Mouse (Mus musculus) embryonic facial prominence, embryonic 13.5 days (tissue): ENCODE measurements at regions not wholly inside any gene's neighbourhood (a gene's known extent, or its start where the extent isn't known, plus 50 kb on each side); places are given as distances from the start of the nearest gene placed in this dataset.

Experiments
- ATAC-seq: fragments of 200-750 bp; cut with Nextera tagmentation; 2 replicates; pipeline ENCODE4 v1.8.0; 2017; ENCODE audit warnings: low read depth; ENCODE audit not compliant: insufficient number of reproducible peaks, insufficient read depth, low FRiP score, low TSS enrichment
- H3K27ac ChIP-seq: fragments of 300-500 bp; sonication (generic); 2 replicates; pipeline ENCODE4 v1.5.1; 2015; ENCODE audit warnings: moderate library complexity, mild to moderate bottlenecking, inconsistent platforms
- H3K27me3 ChIP-seq: fragments of 300-500 bp; sonication (generic); 2 replicates; pipeline ENCODE4 v1.6.1; 2015; ENCODE audit warnings: mild to moderate bottlenecking, inconsistent platforms
- H3K36me3 ChIP-seq: fragments of 300-500 bp; sonication (generic); 2 replicates; pipeline ENCODE4 v1.6.1; 2015; ENCODE audit warnings: mild to moderate bottlenecking, inconsistent platforms
- H3K4me1 ChIP-seq: fragments of 300-500 bp; sonication (generic); 2 replicates; pipeline ENCODE4 v1.6.1; 2015; ENCODE audit warnings: inconsistent platforms
- H3K4me2 ChIP-seq: fragments of 300-500 bp; sonication (generic); 2 replicates; pipeline ENCODE4 v1.6.1; 2015; ENCODE audit warnings: moderate library complexity, mild to moderate bottlenecking, inconsistent platforms
- H3K4me3 ChIP-seq: fragments of 300-500 bp; sonication (generic); 2 replicates; pipeline ENCODE4 v1.5.1; 2015; ENCODE audit warnings: mild to moderate bottlenecking, inconsistent platforms
- H3K9ac ChIP-seq: fragments of 300-500 bp; sonication (generic); 2 replicates; pipeline ENCODE4 v1.6.1; 2015; ENCODE audit warnings: mild to moderate bottlenecking, inconsistent platforms
- H3K9me3 ChIP-seq: fragments of 300-500 bp; sonication (generic); 2 replicates; pipeline ENCODE4 v1.6.1; 2016; ENCODE audit warnings: inconsistent platforms
- WGBS: fragments of 180-500 bp; shearing (Covaris S2); methylation state at CpG from one replicate; pipeline ENCODE4 v1.1.7; 2015; ENCODE audit warnings: mixed read lengths; 5-methylcytosine and 5-hydroxymethylcytosine counted together

GRCm38 (mm10) chr13:44174236-44174635 is 389.7 kb downstream of the Cd83 start:
- WGBS: 93% methylated on average over 2 of the region's 2 CpGs
- no peaks in the 10 kb centered on the region for H3K27me3 ChIP-seq
- H3K4me1 ChIP-seq: peaks cover 20% of the 10 kb centered on the region
- H3K4me3 ChIP-seq: no peak overlapping the region
- no peaks in the 10 kb centered on the region for H3K36me3 ChIP-seq
- no peaks in the 10 kb centered on the region for H3K9me3 ChIP-seq
- ATAC-seq: no peak
- H3K27ac ChIP-seq: no peak overlapping the region
- H3K4me2 ChIP-seq: no peak overlapping the region
- no peak overlapping the region for H3K9ac ChIP-seq

DNA sequence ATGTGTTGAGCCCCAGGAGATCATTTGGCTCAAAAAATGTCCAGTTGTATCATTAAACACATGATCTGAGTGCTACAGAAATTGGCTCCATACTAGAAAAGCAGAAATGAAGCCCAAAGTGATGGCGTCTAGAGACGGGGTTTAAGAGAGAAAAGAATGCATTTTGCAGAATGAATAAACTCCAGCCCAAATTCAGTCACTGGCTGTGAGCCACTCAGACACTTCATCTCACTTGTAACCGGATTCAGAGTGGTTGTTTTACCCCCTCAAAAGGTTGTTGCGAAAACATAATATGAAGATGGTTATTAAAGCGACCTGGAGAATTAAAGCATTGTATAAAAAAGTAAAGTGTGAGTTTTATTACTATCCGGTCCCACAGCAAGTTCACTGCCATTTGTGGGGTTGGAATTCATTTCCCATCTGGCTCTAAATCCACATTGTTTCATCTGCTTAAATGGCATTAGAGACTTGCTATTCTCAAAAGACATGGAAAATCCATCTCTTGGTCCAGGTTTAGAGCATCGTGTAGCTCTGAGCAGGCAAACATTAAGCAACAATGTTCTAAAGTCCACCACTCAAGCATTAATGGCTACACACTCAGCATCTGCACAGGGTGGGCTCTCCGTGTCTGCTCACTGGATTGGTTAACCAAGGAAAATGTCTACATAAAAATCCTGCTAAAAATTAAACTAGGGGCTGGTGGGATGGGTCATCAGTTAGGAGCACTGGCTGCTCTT is 390.9 kb downstream of the Cd83 start:
- Histone ChIP-seq H3K4me3 (no peak overlapping the region), H3K4me1 (peaks cover 20% of the 10 kb centered on the region), H3K9me3 (no peaks in the 10 kb centered on the region), H3K27me3 (no peaks in the 10 kb centered on the region), H3K4me2 (no peak overlapping the region), H3K36me3 (no peaks in the 10 kb centered on the region), H3K9ac (no peak overlapping the region), H3K27ac (no peak overlapping the region)
- ATAC-seq: no peak
- 65% methylated on average over 8 of the region's 8 CpGs for WGBS

DNA sequence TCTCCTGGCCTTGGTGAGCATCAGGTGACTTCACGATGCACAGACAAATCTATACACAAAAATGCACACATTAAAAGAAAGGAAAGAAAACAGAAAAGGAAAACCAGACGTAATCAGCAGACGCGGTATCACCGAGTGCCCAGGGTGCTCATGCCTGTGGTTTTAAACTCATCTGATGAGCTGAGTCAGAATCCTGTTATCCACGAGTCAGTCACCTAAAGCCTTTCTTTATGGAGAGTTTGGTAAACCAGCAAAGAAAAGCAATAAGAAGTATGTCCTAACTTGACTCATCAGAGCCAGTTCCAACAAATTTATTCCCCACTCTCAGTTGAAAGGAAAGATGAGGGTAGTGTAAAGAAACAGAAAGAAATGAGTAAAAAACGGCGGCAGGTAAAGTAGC is 391.5 kb downstream of the Cd83 start:
- Histone ChIP-seq H3K36me3 (no peaks in the 10 kb centered on the region), H3K27me3 (no peaks in the 10 kb centered on the region), H3K4me3 (no peak overlapping the region), H3K9me3 (no peaks in the 10 kb centered on the region), H3K9ac (no peak overlapping the region), H3K4me2 (no peak overlapping the region), H3K27ac (no peak overlapping the region), H3K4me1 (peaks cover 20% of the 10 kb centered on the region)
- WGBS: 71% methylated on average over 8 of the region's 8 CpGs
- ATAC-seq: no peak

GRCm38 (mm10) chr13:44178006-44178405 is 393.4 kb downstream of the Cd83 start:
- Histone ChIP-seq H3K36me3 (no peaks in the 10 kb centered on the region), H3K4me1 (peaks cover 20% of the 10 kb centered on the region), H3K9ac (no peak overlapping the region), H3K27me3 (no peaks in the 10 kb centered on the region), H3K9me3 (no peaks in the 10 kb centered on the region), H3K4me3 (no peak overlapping the region), H3K4me2 (no peak overlapping the region), H3K27ac (no peak overlapping the region)
- WGBS: 18% methylated on average over 6 of the region's 6 CpGs
- no peak for ATAC-seq

DNA sequence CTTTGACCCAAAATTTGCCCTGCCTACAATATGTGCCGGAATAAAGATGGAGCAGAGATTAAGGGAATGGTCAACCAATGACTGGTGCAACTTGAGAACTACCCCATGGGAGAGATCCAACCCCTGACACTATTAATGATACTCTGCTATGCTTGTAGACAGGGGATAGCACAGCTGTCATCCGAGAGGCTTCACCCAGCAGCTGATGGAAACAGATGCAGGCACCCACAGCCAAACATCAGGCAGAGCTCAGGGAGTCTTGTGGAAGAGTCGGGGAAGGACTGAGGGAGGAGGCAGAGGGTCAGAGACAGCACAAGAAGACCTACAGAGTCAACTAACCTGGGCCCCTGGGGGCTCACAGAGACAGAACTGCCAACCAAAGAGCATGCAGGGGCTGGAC is 395.8 kb downstream of the Cd83 start:
- Histone ChIP-seq H3K9ac (no peak overlapping the region), H3K27me3 (no peaks in the 10 kb centered on the region), H3K4me1 (peaks cover 17% of the 10 kb centered on the region), H3K9me3 (no peaks in the 10 kb centered on the region), H3K4me2 (no peak overlapping the region), H3K4me3 (no peak overlapping the region), H3K27ac (no peak overlapping the region), H3K36me3 (no peaks in the 10 kb centered on the region)
- 66% methylated on average over 3 of the region's 3 CpGs for WGBS
- ATAC-seq: no peak

- Histone ChIP-seq H3K27me3 (no peaks in the 10 kb centered on the region), H3K4me2 (no peak overlapping the region), H3K4me1 (peaks cover 9% of the 10 kb centered on the region), H3K36me3 (no peaks in the 10 kb centered on the region), H3K9ac (no peak overlapping the region), H3K9me3 (no peaks in the 10 kb centered on the region), H3K27ac (no peak overlapping the region), H3K4me3 (no peak overlapping the region)
- 36% methylated on average over 15 of the region's 15 CpGs for WGBS
- ATAC-seq: no peak
Measured at GRCm38 (mm10) chr13:44182544-44183191, 398.1 kb downstream of the Cd83 start.

- no peak overlapping the region for H3K4me3 ChIP-seq
- H3K9ac ChIP-seq: no peak overlapping the region
- no peaks in the 10 kb centered on the region for H3K27me3 ChIP-seq
- ATAC-seq: no peak
- H3K4me2 ChIP-seq: no peak overlapping the region
- H3K27ac ChIP-seq: no peak overlapping the region
- H3K9me3 ChIP-seq: no peaks in the 10 kb centered on the region
- H3K36me3 ChIP-seq: no peaks in the 10 kb centered on the region
- WGBS: 89% methylated on average over 5 of the region's 5 CpGs
- no peaks in the 10 kb centered on the region for H3K4me1 ChIP-seq
Measured at GRCm38 (mm10) chr13:44195365-44195764, 410.8 kb downstream of the Cd83 start.

- peaks cover 5% of the 10 kb centered on the region; the same call in 1 of the 2 replicates for H3K27me3 ChIP-seq
Measured at GRCm38 (mm10) chr13:44206042-44206441, 421.5 kb downstream of the Cd83 start.

DNA sequence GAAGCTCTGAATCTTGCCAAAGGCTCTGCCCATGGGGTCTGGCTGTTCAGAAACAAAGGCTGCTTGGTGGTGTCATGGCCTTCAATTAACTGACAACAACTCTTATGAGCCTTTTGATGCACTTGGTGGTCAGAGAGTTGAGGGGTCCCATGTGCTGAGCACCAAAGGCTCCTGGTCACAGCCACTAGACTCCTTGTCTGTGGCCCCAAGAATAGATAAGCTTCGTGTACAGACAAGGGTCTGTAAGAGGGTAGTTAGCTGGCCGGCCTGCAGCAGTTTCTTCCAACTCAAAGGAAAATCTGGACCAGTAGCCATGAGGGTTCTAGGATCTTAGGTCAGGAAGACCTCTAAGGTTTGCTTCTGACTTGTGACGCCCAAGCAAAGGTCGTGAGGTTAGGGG is 421.9 kb downstream of the Cd83 start:
- Histone ChIP-seq H3K9ac (no peak overlapping the region), H3K4me3 (no peak overlapping the region), H3K4me1 (peaks cover 18% of the 10 kb centered on the region), H3K27ac (no peak overlapping the region), H3K36me3 (no peaks in the 10 kb centered on the region), H3K9me3 (no peaks in the 10 kb centered on the region), H3K27me3 (peaks cover 5% of the 10 kb centered on the region; the same call in 1 of the 2 replicates), H3K4me2 (no peak overlapping the region)
- 81% methylated on average over 4 of the region's 4 CpGs for WGBS
- ATAC-seq: no peak

More at GRCm38 (mm10) chr13:44206042-44206441, 421.5 kb downstream of the Cd83 start:
- no peak overlapping the region for H3K9ac ChIP-seq
- H3K4me3 ChIP-seq: no peak overlapping the region
- no peak overlapping the region for H3K4me2 ChIP-seq
- no peaks in the 10 kb centered on the region for H3K36me3 ChIP-seq
- peaks cover 18% of the 10 kb centered on the region for H3K4me1 ChIP-seq
- 69% methylated on average over 4 of the region's 4 CpGs for WGBS
- H3K27ac ChIP-seq: no peak overlapping the region
- no peaks in the 10 kb centered on the region for H3K9me3 ChIP-seq
- ATAC-seq: no peak

DNA sequence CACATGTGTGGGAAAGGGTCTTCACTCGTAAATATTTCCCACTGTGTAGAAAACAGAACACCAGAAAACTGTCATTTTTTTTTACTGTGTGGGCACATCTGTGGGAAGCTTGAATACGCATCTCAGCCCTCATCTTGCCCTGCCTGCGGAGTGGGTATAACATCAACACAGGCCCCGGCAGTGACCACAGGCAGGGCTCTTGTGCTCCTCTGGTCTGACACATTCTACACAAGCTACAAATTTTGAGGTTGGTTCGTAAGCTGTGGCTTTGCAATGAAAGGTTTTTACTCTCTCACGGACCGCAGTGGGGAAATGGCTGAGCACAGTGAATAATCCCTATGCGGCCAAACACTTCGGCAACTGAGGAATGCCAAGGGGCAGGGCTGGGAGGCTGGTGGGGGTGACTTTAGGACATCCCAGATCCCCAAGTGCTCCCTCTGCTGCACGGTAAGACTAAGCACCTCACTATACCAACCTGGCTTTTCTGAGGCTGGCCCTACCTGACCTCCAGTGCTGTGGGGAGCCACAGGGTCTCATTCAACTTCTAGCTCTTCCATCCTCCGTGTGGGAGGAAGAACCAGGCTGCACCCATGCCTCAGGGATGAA is 422.9 kb downstream of the Cd83 start:
- H3K27ac ChIP-seq: no peak overlapping the region

DNA sequence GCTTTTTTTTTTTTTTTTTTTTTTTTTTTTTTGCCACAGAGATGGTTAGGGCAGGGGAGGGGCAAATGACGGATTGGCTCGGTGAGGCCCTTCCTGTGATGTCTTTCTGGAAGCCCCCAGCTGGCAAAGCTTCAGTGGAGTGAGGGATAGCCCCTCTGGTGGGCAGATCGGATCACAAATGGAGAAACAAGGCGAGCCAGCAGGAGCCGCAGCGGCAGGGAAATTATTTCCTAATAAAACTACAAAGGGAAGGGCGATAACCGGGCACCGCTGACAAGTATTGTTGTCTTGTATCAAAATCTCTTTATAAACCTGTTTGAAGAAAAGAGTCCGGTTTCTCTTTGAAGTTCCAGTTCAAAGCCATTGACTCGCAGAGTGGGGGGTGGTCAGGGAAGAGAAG is 424.5 kb downstream of the Cd83 start:
- no peak overlapping the region for H3K4me3 ChIP-seq
- no peak overlapping the region for H3K27ac ChIP-seq
- no peak for ATAC-seq
- WGBS: 27% methylated on average over 11 of the region's 11 CpGs
- H3K27me3 ChIP-seq: peaks cover 5% of the 10 kb centered on the region; the same call in 1 of the 2 replicates
- peaks cover 18% of the 10 kb centered on the region for H3K4me1 ChIP-seq
- H3K4me2 ChIP-seq: no peak overlapping the region
- no peak overlapping the region for H3K9ac ChIP-seq
- no peaks in the 10 kb centered on the region for H3K9me3 ChIP-seq
- no peaks in the 10 kb centered on the region for H3K36me3 ChIP-seq

More for the DNA sequence above, 422.9 kb downstream of the Cd83 start:
- WGBS: 63% methylated on average over 11 of the region's 11 CpGs
- no peak overlapping the region for H3K4me2 ChIP-seq
- H3K4me1 ChIP-seq: peaks cover 18% of the 10 kb centered on the region
- H3K9ac ChIP-seq: no peak overlapping the region
- H3K36me3 ChIP-seq: no peaks in the 10 kb centered on the region
- ATAC-seq: no peak
- no peak overlapping the region for H3K4me3 ChIP-seq
- H3K27me3 ChIP-seq: peaks cover 5% of the 10 kb centered on the region; the same call in 1 of the 2 replicates
- no peaks in the 10 kb centered on the region for H3K9me3 ChIP-seq

- H3K27me3 ChIP-seq: peaks cover 5% of the 10 kb centered on the region; the same call in 1 of the 2 replicates
- ATAC-seq: no peak
- no peaks in the 10 kb centered on the region for H3K9me3 ChIP-seq
- no peak overlapping the region for H3K4me2 ChIP-seq
- H3K27ac ChIP-seq: no peak overlapping the region
- H3K4me3 ChIP-seq: no peak overlapping the region
- peaks cover 18% of the 10 kb centered on the region for H3K4me1 ChIP-seq
- 41% methylated on average over 6 of the region's 6 CpGs for WGBS
- H3K36me3 ChIP-seq: no peaks in the 10 kb centered on the region
- H3K9ac ChIP-seq: no peak overlapping the region
Measured at GRCm38 (mm10) chr13:44210123-44210522, 425.5 kb downstream of the Cd83 start.
